Mouse (Mus musculus) left cerebral cortex, postnatal 36 days (tissue): ENCODE measurements at regions not wholly inside any gene's neighbourhood (a gene's known extent, or its start where the extent isn't known, plus 50 kb on each side); places are given as distances from the start of the nearest gene placed in this dataset.
"Not testable (repeated sequence)": the region's sequence is repeated elsewhere in the genome, so short reads cannot be mapped to it uniquely, and the experiment has no call there.

Experiments used
- DNase-seq, 2 experiments: peaks; one replicate each; pipeline ENCODE4 v3.0.0; 2021 to 2022; ENCODE audit warnings: low spot score in 2 of 2, mixed read lengths in 1 of 2
- intact Hi-C: fragments of 180-260 bp; cut with DNase I; formaldehyde crosslinking; loops from one replicate; pipeline ENCODE4 v1.15.1; 2025

GRCm38 (mm10) chr2:147989616-147990015 is 57.2 kb downstream of the Foxa2 start:
- intact Hi-C loops, result no loop called here

GRCm38 (mm10) chr2:147988586-147988985 is 58.2 kb downstream of the Foxa2 start:
- intact Hi-C loops, result no loop called here

More at GRCm38 (mm10) chr2:147989616-147990015, 57.2 kb downstream of the Foxa2 start:
- no peak for DNase-seq

DNA sequence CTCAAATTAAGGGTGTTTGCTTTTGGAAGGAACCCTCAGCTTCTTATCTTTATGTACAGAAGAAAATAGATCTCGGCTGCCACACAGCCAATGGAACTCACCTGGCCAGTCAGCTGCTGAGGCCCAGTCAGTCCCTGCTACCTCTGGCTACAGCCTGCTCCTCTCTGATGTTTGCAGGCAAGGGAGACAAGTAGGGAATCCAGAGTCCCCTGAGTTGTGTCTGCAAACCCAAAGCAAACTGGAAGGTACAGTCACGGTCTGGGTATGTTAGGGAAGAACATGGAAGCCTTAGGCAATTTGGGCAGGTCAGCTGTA is 61.6 kb downstream of the Foxa2 start:
- DNase-seq, result no peak
- intact Hi-C loops, result no loop called here

More at GRCm38 (mm10) chr2:147988586-147988985, 58.2 kb downstream of the Foxa2 start:
- no peak for DNase-seq

DNA sequence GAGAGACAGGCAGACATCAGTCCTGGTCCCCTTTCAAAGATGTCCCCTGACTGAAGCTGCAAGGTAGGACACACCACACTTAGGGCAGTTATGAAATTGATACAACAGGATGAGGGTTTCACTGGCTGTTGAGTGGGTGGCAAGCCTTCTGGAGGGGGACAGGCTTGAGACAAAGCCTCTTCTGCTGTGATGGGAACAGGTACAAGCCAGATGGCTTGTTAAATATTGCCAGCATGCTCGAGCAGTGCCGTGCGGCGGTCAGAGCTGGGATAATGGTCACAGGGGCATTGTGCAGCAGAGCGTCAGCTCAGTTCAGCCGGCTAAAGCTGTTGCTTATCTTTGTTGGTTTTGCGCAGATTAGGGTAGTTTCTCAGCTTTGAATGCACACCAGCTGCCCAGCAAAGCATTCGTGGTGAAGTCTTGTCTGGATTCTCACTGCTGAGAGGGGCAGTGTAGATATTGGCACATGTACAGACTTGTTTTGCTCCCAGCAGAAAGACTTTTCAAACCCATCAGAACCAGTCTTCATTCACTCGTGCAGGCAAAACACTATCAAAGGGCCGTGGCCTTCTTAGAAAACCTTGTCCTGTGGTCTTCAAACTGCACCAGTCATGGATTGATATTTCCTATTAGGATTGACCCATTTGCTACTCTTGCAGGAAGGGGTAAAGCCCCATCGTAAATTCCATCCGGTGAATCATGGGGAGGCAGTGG is 62.1 kb downstream of the Foxa2 start:
- peak; percentile 9 to 12 for DNase-seq
- intact Hi-C loops, result no loop called here

- intact Hi-C loops, result no loop called here
- no peak for DNase-seq
These were observed 65.8 kb downstream of the Foxa2 start for GRCm38 (mm10) chr2:147980929-147981479.

GRCm38 (mm10) chr2:147980408-147980807 is 66.4 kb downstream of the Foxa2 start:
- no peak for DNase-seq
- intact Hi-C loops, result no loop called here

DNA sequence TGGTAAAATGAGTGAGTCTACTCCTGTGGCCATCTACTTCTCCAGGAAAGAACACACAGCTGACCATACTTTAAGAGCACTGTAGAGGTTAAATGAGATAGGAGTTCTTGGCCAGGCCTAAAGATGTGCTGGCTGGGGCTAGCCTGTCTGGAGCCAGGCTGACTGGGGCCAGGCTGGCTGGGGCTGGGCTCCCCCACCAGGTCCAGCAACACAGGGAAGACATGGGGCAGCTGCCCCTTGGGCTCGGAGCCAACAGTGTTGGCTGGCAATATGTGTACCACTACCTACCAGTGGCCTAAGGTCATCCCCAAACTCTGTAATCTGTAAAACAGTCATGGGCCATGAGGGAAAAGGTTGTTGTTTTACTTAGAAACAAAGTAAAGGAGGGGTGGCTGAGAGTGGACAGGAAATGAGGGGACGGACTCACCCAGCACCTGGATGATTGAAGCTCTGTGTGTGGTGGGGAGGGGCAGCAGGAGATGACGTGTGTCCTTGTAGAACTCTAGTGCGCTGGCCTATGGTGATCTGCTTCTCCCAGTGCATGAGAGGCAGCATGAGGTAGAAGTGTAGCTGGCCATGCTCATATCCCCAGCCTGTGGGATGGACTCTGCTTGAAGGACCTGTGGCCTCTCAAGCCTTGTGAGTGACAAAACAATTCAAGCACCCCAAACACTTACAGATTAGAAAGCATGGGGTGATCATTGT is 67.0 kb downstream of the Foxa2 start:
- DNase-seq, result no peak
- intact Hi-C loops, result no loop called here

DNA sequence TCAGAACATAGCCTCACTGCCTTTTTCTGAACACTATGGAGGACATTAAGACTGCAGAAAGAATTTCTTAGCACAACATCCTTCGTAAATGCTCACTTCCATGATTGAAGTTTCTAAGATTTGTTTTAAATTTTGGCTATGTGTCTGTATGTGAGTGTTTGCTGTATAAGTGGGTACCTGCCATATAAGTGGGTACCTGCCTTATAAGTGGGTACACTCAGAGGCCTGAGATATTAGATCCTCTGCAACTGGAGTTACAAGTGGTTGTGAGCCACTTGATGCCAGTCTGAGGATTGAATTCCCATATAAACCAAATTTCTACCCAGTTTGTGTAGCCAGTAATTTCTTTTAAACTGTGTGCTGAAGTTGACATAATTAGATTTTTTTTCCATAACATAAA is 67.8 kb downstream of the Foxa2 start:
- intact Hi-C loops, result no loop called here
- no peak for DNase-seq

DNA sequence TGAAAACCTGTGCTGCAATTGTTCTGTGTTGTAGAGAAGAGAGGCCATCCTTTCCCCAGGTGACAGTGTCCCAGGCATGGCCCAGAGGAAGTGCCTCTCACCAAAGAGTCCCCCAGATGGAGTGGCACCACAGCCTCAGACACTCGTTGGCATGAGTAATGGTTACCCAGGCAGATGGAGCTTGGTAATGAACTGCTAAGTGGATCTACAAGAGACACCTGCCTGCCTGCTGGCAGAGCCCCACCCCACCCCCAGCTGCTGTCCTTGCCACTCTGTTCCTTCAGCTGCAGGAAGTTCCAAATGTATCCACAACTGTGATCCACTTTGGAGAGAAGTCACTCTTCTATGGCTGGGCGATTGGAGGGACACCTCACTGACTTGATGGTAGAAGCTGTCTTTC is 72.0 kb downstream of the Foxa2 start:
- DNase-seq, result peak in 1 of 2 experiments; percentile 17

GRCm38 (mm10) chr2:147968671-147969070 is 78.1 kb downstream of the Foxa2 start:
- no peak for DNase-seq
- intact Hi-C loops, result no loop called here

More for the DNA sequence above, 72.0 kb downstream of the Foxa2 start:
- intact Hi-C loops, result no loop called here

DNA sequence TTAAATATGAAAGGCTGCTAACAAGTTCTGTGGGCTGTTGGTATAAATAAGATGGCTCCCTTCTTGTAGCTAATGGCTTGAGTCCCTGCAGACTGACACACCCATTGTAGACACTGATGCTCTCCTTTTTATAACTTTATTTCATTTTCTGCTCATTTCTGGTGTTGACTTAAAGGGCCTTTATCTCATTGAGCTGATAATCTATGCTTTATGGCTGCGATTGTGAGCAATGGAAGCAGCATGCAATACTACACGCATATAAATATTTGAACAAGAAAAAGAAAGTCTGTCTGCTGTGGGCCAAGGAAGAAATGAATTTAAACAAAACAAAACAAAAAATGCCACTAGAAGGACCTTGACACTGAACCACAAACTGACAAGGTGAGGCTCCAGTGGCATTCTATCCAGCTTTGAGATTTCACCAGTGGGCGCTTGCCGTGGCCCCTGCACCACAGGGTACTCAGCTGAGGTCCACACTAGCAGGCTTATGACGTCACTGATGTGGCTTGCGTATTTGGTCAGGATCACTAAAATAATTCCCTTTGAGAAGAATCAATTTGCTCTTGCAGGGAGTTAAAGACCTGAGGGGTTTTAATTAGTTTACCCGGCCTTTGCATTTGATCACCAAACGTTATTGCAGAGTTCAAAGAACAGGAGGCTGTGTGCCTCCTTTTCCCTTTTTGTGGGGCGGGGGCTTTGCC is 78.8 kb downstream of the Foxa2 start:
- DNase-seq, result no peak
- intact Hi-C loops, result no loop called here

GRCm38 (mm10) chr2:147963284-147963683 is 83.5 kb downstream of the Foxa2 start:
- DNase-seq, intact Hi-C loops: not testable (repeated sequence)

DNA sequence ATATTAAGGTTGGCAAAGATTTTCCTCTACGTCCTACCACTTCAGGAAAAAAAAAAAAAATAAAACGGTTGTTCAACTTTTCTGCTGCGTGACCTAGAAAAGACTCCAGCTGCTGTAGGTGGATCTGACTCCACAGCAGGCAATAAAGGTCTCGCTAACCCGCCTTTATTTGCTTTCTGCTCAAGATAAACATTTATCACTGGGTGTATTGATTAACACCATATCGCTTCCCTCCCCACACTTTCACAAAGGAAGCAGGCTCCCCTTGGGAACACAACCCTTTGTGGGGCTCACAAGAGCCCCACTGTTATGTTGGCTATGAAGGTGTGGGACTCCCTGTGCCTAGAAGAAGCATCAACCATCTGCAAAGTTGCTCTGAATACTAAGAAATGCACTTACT is 85.1 kb downstream of the Foxa2 start:
- intact Hi-C loops, result no loop called here
- no peak for DNase-seq

DNA sequence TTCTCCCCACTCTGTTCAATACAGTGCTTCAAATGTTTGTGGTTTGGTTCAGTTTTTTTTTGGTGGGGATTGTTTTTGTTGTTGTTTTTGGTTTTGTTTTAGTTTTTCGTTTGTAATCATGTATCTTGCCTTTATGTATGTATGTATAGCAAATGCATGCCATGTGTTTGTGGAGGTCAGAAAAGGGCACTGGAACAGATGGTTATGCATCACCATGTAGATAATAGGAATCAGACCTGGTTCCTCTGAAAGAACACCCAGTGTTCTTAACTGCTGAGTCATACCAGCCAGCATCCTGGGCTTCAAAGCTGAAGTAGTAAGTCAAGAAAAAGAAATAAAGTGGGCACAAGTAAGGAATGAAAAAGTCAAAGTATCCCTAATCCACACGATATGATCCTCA is 92.6 kb downstream of the Foxa2 start:
- intact Hi-C loops, result no loop called here
- DNase-seq, result no peak

- intact Hi-C loops, result no loop called here
- no peak for DNase-seq
These were observed 95.5 kb downstream of the Foxa2 start for GRCm38 (mm10) chr2:147951233-147951632.

DNA sequence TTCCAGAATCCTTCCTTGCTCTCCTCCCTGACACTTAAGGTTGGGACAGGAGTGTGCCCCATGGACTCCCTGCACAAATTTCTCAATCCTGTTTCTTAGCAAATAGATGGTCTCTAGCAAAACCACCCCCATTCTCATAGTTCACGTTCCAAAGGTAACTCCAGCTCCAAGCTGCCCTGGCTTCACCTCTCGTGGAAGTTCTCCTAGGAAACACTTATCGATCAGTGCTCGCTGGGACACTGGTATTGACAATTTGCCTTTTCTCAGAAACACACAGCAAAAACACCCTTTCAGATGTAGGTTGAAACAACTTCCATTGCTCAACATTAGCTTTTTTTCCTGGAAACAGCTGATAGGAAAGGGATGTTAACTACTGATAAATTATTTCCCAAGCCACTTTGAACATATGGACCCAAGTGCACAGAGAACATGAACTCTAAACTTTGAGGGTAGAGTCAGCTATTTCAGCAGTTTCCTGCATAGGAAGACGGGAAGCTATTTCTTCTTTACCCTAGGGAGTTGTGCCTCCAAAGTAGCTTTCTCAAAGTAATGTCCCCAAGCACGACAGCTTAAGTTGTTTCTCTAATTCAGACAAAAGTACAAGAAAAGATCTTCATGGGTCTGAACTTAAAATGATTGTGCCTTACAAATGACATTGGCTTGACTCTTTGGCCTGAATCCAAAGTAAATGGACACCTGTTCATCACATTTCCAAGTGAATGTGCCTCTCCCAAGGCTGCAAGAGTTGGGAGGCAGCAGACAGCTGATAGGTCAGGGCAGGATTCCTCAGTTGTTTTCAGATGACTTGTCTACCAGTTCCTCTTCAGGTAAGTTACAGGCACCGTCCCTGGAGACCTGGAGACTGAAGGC is 102.4 kb downstream of the Foxa2 start:
- DNase-seq, result no peak
- intact Hi-C loops, result no loop called here

DNA sequence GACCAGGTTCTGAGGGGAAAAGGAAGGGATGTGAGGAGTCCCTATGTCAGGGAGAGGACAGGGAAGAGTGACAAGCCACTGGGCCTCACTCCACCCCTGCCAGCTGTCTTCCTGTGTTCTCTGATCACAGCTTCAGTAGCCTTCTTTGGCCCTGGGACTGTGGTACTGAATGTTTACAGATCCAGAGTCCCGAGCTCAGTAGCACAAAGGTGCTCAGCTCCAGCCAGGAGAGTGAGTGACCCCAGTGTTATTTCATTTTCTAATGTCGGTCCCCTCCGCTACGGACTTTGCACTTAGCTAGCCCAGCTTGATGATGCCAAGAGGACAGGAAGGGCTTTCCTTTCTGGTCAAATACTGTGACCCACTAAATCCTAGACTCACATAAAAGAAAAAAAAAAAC is 104.2 kb downstream of the Foxa2 start:
- intact Hi-C loops, result no loop called here
- no peak for DNase-seq

- DNase-seq, result no peak
- intact Hi-C loops, result no loop called here
These were observed 105.5 kb downstream of the Foxa2 start for GRCm38 (mm10) chr2:147941319-147941718.

GRCm38 (mm10) chr2:147932494-147932893 is 114.3 kb downstream of the Foxa2 start:
- DNase-seq, result no peak
- intact Hi-C loops, result no loop called here
